Mouse (Mus musculus) frontal cortex, postnatal 10 days (tissue): ENCODE data around the gene Prr11.
A peak's percentile ranks its signal among the peaks of the same experiment; 100 is the strongest.

Source experiments
- DNase-seq, 2 experiments: peaks; one replicate each; pipeline ENCODE4 v3.0.0; 2022; ENCODE audit warnings: low spot score in 2 of 2, mixed read lengths in 1 of 2

Gene Prr11

DNA sequence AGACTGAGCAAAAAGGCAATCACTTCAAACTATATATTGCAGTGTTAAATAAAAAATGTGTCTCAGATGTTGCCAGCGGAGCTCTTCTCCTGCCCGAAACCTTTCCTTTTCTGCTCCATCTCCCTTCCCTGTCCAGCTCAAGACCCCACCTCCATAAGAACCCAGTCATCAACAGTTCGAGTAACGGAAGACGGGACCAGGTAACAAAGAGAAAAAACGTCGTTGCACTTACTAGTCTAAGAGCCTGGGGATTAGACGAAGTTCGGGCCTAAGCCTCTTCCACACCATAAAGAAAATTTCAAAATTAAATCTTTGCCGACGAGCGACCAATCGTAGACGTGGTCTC, at the start of gene Prr11:
Gene Prr11 (minus strand): TSS at position 300 of the 346 bp plus-strand sequence.
- DNase-seq, result no peak

- DNase-seq, result no peak
Observed at GRCm38 (mm10) chr11:87158012-87158411, 49.5 kb upstream of the Prr11 start.

DNA sequence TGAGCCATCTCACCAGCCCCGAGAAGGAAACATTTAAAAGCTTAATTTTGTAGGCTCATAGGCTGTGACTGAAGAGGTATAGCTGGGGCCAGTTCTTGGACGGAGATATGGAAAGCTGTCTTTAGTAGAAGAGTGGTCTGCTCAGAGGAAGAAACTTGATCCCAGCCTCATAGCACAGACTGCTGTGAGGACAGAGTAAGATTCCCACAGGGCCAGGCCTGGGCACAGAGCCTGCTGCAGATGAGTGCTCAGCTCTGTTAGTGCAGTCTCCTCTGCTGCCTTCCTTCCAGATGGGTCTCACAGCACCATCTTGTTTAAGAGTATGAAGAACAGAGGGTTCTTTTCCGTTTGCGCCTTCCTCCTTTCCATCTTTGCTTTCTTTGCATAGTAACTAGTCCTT, 27.7 kb upstream of the Prr11 start:
- DNase-seq, result no peak

DNA sequence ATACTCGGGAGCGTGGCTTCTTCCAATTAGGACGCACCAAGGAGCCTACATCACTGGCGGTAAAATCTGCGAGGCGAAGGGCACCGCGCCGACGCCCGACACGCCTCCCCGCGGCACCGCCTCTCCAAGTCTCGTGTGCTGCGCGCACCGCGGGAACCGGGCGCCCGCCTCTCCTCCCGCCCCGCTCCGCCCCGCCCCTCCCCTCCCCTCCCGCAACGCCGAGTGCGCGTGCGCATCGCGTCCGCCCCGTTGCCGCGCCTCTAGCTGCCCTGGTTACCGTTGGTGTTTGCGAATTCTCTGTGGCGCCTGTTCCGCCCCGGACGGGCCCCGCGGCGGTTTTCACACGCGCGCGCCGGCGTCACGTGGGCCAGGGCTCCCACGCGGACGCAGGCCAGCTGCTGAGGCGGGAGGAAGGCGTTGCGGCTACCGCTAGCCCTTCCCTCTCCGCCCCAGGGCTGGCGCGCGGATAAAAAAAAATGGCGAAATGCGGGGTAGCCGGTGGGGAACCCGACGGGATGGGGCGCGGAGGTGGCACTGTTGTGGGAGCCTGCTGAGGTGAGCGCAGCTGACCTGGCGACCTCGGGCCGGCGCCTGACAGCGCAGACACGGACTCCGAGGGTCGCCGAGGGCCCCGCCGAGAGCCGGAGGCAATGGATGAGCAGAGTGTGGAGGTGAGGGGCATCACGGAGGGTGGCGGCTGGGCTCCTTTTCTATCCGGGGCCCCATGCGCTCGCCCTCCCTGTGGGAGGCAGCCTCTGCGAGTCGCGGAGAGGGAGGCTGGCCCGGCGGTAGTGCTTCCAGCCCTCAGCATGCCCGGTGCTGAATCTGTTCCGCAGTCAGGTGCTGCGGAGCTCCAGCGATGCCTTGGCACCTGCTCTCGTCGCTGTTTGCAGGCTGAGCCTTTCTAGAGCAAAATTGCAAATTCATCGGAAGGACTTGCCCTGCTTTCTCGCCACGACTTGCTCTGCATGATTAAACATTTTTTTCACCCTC, 18.6 kb upstream of the Prr11 start, which contains the start of gene Trim37:
Gene Trim37 (plus strand): TSS at position 254 of the 993 bp plus-strand sequence.
- DNase-seq, result peak; percentile 88 to 89

DNA sequence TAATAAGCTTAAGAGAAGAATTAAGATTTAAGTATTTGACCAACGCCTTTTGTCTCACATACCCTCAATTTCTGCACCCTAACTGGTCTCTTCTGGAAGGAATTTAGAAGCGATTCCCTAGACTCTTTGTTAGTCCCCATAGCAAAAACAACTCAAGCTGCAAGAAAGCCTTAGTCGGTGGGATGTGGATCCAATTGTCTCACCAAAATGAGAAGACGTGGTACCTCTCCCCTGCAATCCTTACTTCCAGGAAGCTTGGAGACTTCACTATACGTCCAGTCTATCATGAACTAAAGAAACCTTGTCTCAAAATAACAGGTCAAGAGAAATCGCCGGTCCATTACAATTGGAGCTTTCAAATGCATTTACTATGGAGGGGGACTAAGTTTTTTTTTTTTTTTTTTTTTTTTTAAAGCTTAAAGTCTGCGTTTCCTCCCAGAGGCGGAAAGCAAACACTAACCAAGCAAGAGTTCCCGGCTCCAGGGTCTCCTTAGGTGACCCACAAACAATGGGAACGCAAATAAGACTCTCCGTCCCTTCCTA, 17.8 kb upstream of the Prr11 start:
- DNase-seq, result no peak

- no peak for DNase-seq
Observed at GRCm38 (mm10) chr11:87125562-87125961, 17.1 kb upstream of the Prr11 start.

- no peak for DNase-seq
Observed at GRCm38 (mm10) chr11:87121864-87122263, 13.4 kb upstream of the Prr11 start.

DNA sequence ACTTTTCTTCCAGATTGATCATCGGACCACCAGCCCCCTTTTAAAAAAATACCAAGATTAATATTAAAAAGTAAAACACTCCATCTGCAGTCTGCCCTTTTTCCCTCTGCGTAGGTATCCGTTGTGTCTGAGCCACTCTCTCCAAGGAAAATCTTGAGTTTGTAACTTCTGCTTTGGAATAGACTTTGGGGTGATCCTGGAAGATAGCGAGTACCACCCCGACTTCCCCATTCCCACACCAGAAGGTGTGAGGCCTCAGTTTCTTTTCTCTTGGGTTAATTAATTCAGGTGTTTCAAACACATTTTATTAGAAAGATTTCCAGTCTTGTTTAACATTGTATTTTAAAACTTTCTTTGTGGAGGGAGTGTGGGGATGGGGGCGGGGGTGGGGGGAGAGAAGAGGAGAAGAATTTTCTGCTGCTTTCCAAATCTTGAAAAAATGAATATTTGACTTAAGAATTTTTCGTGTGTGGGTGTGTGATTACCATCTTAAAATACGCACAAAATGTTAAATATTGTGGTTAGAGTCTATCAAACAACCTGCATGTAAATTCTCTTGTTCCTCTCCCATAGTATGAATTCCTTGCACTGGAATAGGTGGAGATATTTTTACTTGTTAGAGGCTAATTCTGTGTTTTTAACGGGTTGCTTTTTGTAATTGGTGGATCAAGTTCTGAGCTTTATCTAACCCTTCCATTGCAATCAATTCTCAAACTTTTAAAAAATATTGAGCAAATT, 1.8 kb upstream of the Prr11 start:
- DNase-seq, result no peak

DNA sequence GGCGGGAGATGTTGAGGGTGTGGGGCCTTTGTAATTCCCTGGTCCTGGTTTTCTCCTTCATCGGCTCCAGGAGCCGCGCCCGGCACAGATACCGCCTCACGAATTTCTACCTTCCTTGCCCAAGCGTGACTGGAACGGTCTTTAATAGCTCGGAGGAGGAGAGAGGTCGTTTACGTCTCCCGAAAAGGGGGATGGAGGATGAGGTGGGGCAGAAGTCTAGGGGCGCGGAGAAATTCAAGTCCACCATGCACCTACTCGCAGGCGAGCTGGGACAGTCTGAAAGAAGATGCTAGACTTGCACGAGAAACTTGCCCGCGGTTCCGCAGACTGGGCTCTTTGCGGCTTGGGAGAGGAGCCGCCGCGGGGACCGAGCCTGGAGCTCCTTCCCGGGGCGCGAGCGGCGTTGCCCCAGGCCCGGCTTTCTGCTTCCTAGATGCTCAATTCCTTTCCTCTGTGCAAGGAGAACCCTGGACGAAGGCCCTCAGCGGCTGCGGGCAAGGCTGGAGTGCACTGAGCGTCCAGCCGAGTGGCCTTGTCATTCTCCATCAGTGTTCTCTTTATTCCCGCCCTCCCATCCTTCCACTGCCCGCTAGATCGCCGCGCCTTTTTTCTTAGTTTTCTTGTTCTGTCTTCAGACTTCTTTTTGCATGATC, 1.1 kb upstream of the Prr11 start:
- DNase-seq, result no peak

DNA sequence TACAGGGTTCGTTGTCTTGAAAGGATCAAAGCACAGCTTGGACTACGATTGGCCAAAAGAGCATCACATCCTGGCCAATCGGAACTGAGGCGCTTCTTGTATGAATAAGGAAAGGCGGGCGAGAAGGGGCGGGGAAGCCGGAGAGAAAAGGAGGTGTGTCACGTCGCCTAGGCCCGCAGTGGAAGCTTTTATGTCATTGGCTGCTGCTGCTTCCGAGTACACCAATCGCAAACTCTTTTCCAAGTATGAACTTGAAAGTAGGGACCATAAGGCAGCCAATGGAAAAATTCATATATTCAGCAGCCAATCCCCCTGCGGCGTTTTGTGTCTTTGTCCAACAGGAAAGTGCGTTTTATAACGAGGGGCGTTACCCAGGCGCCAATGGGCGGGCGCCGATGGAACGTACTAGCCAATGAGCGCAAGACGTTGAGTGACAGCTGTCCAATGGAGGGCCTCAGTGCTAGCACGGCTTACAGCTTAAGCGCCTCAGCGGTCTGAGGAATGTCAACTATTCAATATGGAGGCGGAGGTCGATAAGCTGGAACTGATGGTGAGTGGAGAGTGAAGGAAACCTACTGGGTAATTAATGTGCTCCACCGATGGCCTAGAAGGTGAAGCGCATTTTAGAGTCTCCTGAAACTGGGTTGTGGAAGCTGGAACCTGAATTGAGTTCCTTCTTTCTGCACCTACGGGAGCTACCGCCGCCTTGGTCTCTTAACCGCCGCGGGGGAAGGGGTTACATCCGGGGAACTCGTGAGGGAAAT, 429 bp upstream of the Prr11 start, which contains the start of gene Ska2:
Gene Ska2 (plus strand): TSS at position 480 of the 764 bp plus-strand sequence.
- peak; percentile 97 to 99 for DNase-seq

DNA sequence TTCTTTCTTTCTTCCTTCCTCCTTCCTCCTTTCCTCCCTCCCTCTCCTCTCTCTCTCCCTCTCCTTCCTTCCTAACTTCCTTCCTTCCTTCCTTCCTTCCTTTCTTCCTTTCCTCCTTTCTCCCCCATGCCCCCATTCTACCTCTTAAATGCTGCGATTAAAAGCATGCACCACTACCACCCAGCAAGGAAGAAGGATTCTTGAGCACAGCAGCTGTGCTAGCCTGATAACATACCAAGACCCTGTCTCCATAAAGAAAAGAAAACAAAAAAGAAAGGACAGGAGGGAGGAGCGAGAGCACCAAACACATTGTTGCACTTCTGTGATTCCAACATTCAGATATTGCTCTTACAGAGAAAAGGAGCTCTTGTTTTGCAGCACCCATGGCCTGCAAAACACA, 21.4 kb downstream of the Prr11 start:
- DNase-seq, result no peak

DNA sequence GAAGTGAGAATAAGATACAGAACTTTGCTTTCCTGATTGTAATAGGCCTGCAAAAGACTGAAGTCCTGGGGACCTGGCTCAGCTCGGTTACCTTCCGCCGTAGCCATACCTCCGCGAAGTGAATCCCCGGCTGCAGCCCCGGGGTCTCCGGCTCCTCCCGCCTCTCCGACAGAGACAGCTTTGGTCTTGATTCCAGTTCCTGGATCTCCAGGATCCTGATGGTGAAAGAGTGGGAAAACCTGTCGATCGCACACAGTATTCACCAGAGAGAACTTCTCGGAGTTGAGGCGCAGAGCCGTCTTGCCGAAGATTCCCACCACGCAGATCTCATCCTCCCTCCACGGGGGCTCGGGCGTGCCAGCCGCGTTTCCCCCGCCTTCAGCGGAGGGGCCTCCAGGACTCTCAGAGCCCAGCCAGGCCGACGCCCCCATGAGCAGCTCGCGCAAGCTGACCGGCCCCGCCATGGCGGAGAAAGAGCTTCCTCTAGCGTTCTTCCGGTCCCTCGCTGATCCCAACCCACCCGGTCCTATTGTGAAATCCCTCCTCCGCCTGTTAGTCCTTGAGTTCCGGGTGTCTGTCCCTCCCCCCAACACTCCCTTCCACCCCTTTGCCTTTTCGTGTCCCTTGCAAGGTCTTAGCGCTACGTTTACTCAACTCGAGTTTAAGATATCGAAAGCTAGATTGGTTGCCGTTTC, 22.1 kb downstream of the Prr11 start, which contains the start of gene Smg8:
Gene Smg8 (minus strand): TSS at position 485 of the 695 bp plus-strand sequence.
- DNase-seq, result peak; percentile 59 to 74

- no peak for DNase-seq
Observed at GRCm38 (mm10) chr11:87085461-87085860, 23.0 kb downstream of the Prr11 start.

GRCm38 (mm10) chr11:87083712-87084111, 24.8 kb downstream of the Prr11 start:
- DNase-seq, result no peak

DNA sequence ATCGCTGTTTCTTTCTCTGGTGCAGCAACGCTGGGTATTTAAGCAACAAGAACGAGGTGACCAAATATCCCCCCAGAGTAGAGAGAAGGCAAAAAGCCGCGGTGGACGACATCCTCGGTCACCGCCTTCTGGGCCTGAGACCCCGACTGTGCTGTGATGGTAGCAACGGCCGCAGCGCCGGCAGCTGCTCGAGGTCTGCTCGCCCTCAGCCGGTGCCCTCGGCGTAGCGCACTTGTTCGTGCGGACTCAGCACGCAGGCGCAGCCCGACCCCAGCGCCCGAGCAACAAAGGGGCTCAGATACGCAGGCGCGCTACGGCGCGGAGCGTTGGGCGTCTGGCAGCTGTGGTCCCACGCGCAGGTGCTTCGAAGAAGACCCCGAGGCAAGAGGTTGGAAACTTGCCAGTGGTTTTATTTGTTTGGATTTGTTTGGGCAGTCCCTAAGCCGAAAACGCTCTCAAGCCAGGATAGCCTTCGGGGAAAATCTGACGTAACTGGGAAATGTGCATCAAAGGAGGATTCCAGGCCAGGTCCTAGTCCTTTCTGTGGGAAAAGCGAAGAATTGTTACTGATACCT, 34.6 kb downstream of the Prr11 start, which contains the start of gene Gdpd1:
Gene Gdpd1 (minus strand): TSS at position 197 of the 575 bp plus-strand sequence.
- DNase-seq, result peak; percentile 83 to 90

- peak; percentile 59 to 71 for DNase-seq
Observed at GRCm38 (mm10) chr11:87073343-87073865, 35.1 kb downstream of the Prr11 start.

GRCm38 (mm10) chr11:87062087-87062486, 46.4 kb downstream of the Prr11 start:
- no peak for DNase-seq

- DNase-seq, result no peak
Observed at GRCm38 (mm10) chr11:87060410-87060809, 48.1 kb downstream of the Prr11 start.

DNA sequence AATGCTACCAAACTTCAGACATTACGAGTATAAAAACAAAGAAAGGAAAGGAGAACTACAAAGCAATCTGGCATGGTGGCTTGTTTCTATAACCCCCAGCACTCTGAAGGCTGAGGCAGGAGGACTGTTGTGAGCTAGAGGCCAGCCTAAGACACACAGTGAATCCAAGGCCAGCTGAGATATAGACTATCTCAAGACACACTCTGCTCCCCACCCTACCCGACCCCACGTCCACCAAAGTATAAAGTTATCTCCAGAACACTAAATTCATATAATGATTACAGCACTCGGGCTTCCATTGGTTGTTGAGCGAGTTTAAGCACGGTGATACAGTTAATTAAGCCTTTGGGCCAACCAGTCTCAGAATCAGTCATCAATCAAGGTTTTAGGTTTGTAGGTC, 52.2 kb downstream of the Prr11 start:
- no peak for DNase-seq
